Mouse (Mus musculus): ENCODE measurements around the gene Jam3. TPM values are rescaled to one million over a fixed set of nuclear protein-coding genes. Genes with fewer than 3 reads are reported as not detected.

Jam3 gene
- 58.8 and 59.0 TPM in 2 replicates for polyA plus RNA-seq (2012; rRNA removed)

- Histone ChIP-seq H3K27ac (ENCODE audit: insufficient read depth, low read length) (peak within 1 kb of the TSS; percentile 49), H3K4me1 (ENCODE audit: control insufficient read depth, insufficient read depth, low read length) (peaks cover 6% of the 10 kb centered on the region), H3K4me3 (ENCODE audit: insufficient read depth, low read length) (peak within 1 kb of the TSS; percentile 69)
- TF ChIP-seq POLR2A (IDR thresholded peaks at IDR 0.05; ENCODE audit: extremely low read depth, insufficient read depth, low read length): peak; percentile 91
- TF ChIP-seq CTCF (IDR thresholded peaks at IDR 0.05; ENCODE audit: extremely low read depth, insufficient read depth, low read length): no peak
Measured at GRCm38 (mm10) chr9:27154763-27155530, at the start of gene Jam3. Jam3 (minus strand) TSS chr9:27155421.

DNA sequence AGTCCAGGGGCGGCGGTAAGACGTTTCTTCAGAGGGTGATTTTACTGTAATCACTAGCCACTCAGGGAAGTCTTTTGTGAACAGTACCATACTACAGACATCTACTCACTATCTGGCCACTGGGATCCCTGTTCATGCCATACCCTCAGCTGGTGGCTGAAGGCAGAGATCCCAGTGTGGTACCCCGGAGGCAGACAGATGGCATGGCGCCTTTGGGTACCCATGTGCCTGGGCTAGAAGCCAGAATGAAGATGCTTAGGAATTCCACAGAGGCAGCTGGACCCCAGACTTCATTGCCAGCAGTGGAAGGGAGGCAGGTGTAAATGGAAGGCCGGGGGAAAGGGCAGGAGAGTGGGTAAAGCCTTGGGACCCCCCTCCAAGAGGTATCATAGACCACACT lies 49.0 kb upstream of the Jam3 start:
- H3K4me3 ChIP-seq (ENCODE audit: insufficient read depth, low read length): no peak overlapping the region
- peaks cover 9% of the 10 kb centered on the region; the same call in 1 of the 2 replicates for H3K4me1 ChIP-seq (ENCODE audit: control insufficient read depth, insufficient read depth, low read length)
- TF ChIP-seq CTCF (IDR thresholded peaks at IDR 0.05; ENCODE audit: extremely low read depth, insufficient read depth, low read length) (no peak), POLR2A (IDR thresholded peaks at IDR 0.05; ENCODE audit: extremely low read depth, insufficient read depth, low read length) (no peak)
- H3K27ac ChIP-seq (ENCODE audit: insufficient read depth, low read length): no peak overlapping the region

DNA sequence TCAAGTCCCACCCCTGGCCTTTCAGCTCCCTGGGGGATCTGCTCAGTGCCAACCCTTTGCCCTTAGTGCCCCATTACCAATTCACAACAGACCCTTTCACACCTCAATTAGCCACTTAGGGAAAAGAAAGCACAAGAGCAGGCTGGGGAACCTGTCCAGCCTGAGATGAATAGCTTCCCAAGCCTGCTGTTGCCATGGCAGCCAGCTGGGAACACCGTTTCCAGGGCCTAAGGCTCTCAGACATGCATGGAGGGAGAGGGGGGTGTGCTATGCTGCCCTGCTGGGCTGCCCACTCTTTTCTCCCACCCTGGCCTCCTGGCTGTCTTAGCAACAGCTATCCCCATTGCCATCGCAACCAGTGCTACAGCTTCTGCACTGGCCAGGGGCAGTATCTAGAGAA lies 47.9 kb upstream of the Jam3 start:
- TF ChIP-seq CTCF (IDR thresholded peaks at IDR 0.05; ENCODE audit: extremely low read depth, insufficient read depth, low read length) (no peak), POLR2A (IDR thresholded peaks at IDR 0.05; ENCODE audit: extremely low read depth, insufficient read depth, low read length) (no peak)
- no peak overlapping the region for H3K27ac ChIP-seq (ENCODE audit: insufficient read depth, low read length)

GRCm38 (mm10) chr9:27201472-27202219 lies 46.4 kb upstream of the Jam3 start:
- Histone ChIP-seq H3K4me3 (ENCODE audit: insufficient read depth, low read length) (no peak overlapping the region), H3K27ac (ENCODE audit: insufficient read depth, low read length) (0 out of 2 replicates have a peak overlapping the region, but pooled peaks have one; percentile 1), H3K4me1 (ENCODE audit: control insufficient read depth, insufficient read depth, low read length) (peaks cover 9% of the 10 kb centered on the region; the same call in 1 of the 2 replicates)
- TF ChIP-seq CTCF (IDR thresholded peaks at IDR 0.05; ENCODE audit: extremely low read depth, insufficient read depth, low read length): no peak
- TF ChIP-seq POLR2A (IDR thresholded peaks at IDR 0.05; ENCODE audit: extremely low read depth, insufficient read depth, low read length): no peak

More for the DNA sequence above, 47.9 kb upstream of the Jam3 start:
- peaks cover 9% of the 10 kb centered on the region; the same call in 1 of the 2 replicates for H3K4me1 ChIP-seq (ENCODE audit: control insufficient read depth, insufficient read depth, low read length)
- H3K4me3 ChIP-seq (ENCODE audit: insufficient read depth, low read length): no peak overlapping the region

GRCm38 (mm10) chr9:27193592-27194080 lies 38.4 kb upstream of the Jam3 start:
- TF ChIP-seq POLR2A (IDR thresholded peaks at IDR 0.05; ENCODE audit: extremely low read depth, insufficient read depth, low read length) (no peak), CTCF (IDR thresholded peaks at IDR 0.05; ENCODE audit: extremely low read depth, insufficient read depth, low read length) (no peak)
- peaks cover 14% of the 10 kb centered on the region for H3K4me1 ChIP-seq (ENCODE audit: control insufficient read depth, insufficient read depth, low read length)
- no peak overlapping the region for H3K27ac ChIP-seq (ENCODE audit: insufficient read depth, low read length)
- no peak overlapping the region for H3K4me3 ChIP-seq (ENCODE audit: insufficient read depth, low read length)

DNA sequence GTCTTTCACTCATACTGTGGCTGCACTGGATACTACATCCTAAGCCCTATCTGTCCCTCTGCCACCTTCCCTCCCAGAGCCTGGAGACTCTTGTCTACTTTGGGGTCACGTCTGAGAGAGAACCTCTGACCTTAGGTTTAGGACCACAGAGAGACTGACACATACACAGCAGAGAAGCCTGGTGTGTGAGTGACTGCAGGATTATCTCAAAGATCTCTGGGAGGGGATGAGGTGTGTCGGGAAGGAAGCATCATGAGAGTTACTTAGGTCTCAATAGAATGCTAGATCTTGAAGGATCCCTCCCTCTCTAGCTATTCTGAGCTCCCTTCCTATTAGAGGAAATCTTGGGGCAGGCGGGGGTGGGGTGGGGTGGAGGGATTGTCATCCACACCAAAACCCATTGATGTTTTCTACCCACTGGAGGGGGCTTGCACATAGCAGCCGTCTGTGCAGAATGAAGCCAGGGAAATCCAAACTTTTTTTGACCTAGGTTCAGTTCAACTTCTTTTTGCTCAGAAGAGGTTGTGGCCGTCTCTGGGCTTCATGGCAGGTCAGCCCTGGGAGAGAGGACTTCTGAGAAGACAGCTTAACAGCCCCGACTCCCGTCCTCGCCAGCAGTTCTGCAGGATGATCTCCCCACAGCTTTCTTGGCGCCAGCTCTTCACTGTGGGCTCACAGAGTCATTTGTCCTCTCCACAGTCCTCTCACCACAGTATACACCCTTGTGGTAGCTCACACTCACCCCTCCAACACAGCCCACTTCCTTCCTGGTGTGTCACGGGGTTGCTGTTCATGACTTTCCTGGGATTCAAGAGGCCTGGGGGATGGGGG lies 37.8 kb upstream of the Jam3 start:
- TF ChIP-seq POLR2A (IDR thresholded peaks at IDR 0.05; ENCODE audit: extremely low read depth, insufficient read depth, low read length) (no peak), CTCF (IDR thresholded peaks at IDR 0.05; ENCODE audit: extremely low read depth, insufficient read depth, low read length) (no peak)

GRCm38 (mm10) chr9:27192001-27192760 lies 37.0 kb upstream of the Jam3 start:
- H3K4me1 ChIP-seq (ENCODE audit: control insufficient read depth, insufficient read depth, low read length): peaks cover 14% of the 10 kb centered on the region
- peak overlapping the region; percentile 2; the same call in 1 of the 2 replicates for H3K4me3 ChIP-seq (ENCODE audit: insufficient read depth, low read length)
- H3K27ac ChIP-seq (ENCODE audit: insufficient read depth, low read length): peak overlapping the region; percentile 78
- TF ChIP-seq CTCF (IDR thresholded peaks at IDR 0.05; ENCODE audit: extremely low read depth, insufficient read depth, low read length) (no peak), POLR2A (IDR thresholded peaks at IDR 0.05; ENCODE audit: extremely low read depth, insufficient read depth, low read length) (peak; percentile 82)

More for the DNA sequence above, 37.8 kb upstream of the Jam3 start:
- peaks cover 14% of the 10 kb centered on the region for H3K4me1 ChIP-seq (ENCODE audit: control insufficient read depth, insufficient read depth, low read length)
- H3K4me3 ChIP-seq (ENCODE audit: insufficient read depth, low read length): no peak overlapping the region
- peak overlapping the region; percentile 47 for H3K27ac ChIP-seq (ENCODE audit: insufficient read depth, low read length)

GRCm38 (mm10) chr9:27191501-27191981 lies 36.3 kb upstream of the Jam3 start:
- Histone ChIP-seq H3K4me1 (ENCODE audit: control insufficient read depth, insufficient read depth, low read length) (peaks cover 14% of the 10 kb centered on the region), H3K4me3 (ENCODE audit: insufficient read depth, low read length) (0 out of 2 replicates have a peak overlapping the region, but pooled peaks have one; percentile 2), H3K27ac (ENCODE audit: insufficient read depth, low read length) (peak overlapping the region; percentile 39)
- no peak for TF ChIP-seq CTCF (IDR thresholded peaks at IDR 0.05; ENCODE audit: extremely low read depth, insufficient read depth, low read length)
- TF ChIP-seq POLR2A (IDR thresholded peaks at IDR 0.05; ENCODE audit: extremely low read depth, insufficient read depth, low read length): no peak

Measured in cortical plate, adult 2 months (tissue).